Mouse (Mus musculus) heart, postnatal 0 days (tissue): ENCODE data around the gene Olfr191.

Experiments
- CTCF ChIP-seq: IDR thresholded peaks from 2 replicates; pipeline ENCODE4 v1.5.1; 2016; ENCODE audit warnings: antibody characterized with exemption, control low read depth, low read depth
- EP300 ChIP-seq: IDR thresholded peaks from 2 replicates; pipeline ENCODE4 v1.6.1; 2016; ENCODE audit warnings: antibody characterized with exemption, low read depth

DNA sequence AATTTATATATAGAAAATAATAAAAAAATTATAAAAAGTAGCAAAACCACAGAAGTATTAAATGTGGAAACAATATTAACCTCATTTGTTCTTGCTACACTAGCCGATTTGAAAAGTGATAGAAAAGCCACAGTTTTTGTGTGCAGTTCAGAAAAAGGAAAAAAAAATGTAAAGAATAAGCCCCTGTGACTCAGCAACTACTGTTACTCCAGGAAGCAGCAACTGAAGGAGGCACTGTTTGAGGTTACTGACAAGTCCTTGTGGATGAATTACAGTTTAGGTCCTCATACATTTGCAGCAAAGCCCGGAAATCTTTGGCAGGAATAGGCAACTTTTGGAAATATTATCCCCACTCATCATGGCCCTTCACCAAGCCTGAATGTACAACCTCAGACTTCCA, 15.7 kb upstream of the Olfr191 start:
- TF ChIP-seq CTCF (no peak), EP300 (no peak)
